Mouse (Mus musculus): Measurements from ENCODE around the gene Wdr18.

The Wdr18 gene

DNA sequence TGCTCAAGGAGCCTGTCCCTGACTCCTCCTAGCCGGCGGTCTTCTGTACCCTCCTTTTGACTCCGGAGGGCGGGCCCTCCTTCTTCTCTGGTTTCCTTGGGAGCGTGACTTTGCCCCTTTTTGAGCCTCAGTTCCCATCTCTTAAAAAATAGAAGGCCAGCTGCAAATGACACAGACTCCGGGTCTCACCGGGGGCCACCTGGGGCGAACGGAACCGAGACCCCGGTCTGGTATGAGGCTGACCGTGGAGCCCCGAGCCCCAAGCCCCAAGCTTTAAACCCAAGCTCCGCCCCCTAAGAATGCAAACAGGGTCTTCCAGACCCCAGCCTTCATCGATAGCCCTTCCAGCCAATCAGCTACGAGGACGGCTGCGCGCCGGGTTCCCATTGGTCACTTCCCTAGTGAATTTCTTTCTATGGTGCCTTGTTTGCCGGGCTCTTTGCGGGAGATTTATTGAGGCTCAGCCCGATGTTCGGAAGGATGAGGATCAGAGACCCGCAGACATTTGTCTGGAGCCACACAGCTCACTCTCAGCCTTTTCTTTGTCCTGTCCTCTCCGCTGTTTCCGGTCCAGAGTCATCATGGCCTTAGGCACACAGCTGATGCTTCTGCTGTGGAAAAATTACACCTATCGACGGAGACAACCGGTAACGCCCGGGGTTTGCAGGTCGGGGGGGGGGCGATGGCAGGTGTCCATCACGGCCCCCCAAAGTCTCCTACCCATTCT is 37.2 kb downstream of the Wdr18 start:
- DNase-seq (ENCODE audit: low spot score), result peak; percentile 74

DNA sequence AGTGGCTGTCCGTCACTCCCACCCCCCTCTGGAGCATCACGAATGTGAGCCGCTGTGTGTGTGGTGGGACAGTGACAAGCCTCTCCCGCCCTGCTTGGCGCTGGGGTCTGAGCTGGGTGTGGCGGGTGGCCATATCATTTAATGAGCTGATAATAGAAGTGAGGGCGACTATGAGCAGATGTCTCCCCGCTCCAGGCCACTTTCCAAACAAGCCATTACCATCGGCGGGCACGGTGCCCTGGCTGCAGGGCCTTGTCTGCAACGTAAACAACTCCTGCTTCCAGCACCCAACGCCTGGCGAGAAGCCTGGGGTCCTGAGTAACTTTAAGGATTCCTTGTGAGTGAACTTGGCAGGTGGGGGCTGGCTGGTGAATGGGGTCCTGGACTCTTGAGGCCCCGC is 37.9 kb downstream of the Wdr18 start:
- DNase-seq (ENCODE audit: low spot score), result no peak

DNA sequence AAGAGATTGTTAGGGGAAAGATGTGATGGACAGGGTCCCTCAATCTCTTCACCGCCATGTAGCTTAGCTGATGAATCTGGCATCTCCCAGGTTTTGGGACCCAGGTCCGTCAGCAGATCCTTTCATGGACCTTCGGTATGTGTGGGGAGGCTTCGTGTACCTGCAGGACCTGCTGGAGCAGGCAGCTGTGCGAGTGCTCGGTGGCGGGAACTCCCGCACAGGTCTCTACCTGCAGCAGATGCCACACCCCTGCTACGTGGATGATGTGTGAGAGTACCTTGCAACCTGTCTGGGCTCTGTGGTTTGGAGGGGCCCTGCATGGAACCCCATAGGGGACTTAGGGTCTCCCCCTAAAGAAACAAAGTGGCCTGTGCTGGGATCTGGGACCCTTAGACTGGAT is 42.0 kb downstream of the Wdr18 start:
- no peak for DNase-seq (ENCODE audit: low spot score)

DNA sequence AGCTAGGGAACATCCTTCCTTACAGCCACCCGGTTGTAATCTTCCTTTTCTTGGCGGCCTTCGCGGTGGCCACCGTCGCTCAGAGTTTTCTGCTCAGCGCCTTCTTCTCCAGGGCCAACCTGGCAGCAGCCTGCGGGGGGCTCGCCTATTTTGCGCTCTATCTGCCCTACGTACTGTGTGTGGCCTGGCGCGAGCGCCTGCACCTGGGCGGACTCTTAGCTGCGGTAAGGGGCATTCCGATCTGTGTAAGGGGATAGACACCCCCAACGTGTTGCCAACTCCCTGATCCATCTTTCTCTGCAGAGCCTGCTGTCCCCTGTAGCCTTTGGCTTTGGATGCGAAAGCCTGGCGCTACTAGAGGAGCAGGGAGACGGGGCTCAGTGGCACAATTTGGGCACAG is 42.9 kb downstream of the Wdr18 start:
- no peak for DNase-seq (ENCODE audit: low spot score)

DNA sequence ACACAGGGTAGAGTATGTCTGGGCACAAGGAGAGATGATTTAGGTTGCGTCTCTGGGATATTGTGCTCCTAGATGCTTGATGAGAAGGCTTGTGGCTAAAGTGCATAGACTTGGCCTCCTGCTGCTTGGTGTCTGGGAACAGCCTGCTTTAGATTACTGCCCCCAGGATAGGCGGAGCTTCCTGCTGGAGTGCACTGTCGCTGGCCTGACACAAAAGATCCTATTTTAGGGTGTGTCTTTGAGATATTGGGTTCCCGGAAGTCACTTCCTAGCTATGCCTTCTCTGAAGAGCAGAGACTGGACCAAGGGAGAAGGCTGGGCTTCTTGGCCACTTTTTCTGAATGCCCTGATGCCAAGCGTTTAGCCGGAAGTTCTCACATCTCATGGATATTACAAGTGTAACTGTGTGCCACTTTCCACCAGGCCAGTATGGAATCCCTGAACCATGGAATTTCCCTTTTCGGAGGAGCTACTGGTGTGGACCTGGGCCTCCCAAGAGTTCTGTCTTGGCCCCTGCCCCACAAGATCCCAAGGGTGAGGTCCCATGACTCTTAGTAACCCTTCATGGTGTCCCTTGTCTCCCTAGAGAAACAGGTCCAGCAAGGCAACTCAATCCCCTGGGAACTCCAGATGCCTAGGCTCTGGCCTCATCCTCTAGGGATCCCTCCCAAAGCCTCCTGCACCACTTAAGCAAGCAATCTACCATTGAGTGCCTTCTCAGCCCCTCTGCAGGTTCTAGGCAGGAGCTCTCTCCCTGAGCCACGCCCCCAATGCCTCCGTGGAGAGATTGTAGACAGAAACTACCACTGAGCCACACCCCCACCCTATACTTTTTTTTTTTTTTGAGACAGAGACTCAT is 43.7 kb downstream of the Wdr18 start:
- DNase-seq (ENCODE audit: low spot score), result no peak

DNA sequence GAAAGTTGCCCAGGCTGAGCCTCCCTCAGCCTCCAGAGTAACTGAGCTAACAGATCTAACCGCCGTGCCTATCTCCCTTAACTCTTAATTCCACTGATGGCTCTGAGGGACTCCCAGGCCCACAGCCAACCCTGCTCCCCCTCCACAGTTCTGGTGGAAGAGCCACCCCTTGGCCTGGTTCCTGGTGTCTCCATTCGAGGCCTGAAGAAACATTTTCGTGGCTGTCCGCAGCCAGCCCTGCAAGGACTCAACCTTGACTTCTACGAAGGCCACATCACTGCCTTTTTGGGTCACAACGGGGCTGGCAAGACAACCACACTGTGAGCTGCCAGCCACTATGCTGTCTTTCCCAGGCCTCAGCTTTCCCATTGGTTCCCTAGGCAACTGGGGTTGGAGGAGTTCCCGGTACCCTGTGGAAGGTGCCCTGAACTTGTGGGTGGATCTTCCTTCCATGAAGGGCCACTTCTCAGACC is 44.3 kb downstream of the Wdr18 start:
- DNase-seq (ENCODE audit: low spot score), result no peak

DNA sequence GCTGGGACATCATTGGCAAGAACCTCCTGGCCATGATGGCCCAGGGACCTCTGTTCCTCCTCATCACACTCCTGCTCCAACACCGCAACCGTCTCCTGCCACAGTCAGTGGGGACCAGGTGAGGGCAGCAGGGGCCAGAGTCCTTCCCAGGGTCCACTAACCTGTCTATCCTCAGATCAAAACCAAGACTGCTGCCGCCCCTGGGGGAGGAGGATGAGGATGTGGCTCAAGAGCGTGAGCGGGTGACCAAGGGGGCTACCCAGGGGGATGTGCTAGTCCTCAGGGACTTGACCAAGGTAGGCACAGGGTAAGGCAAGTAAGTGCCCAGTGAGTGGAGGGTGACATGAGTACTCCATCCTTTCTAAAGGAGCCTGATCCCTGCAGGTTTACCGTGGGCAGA is 51.8 kb downstream of the Wdr18 start:
- no peak for DNase-seq (ENCODE audit: low spot score)

DNA sequence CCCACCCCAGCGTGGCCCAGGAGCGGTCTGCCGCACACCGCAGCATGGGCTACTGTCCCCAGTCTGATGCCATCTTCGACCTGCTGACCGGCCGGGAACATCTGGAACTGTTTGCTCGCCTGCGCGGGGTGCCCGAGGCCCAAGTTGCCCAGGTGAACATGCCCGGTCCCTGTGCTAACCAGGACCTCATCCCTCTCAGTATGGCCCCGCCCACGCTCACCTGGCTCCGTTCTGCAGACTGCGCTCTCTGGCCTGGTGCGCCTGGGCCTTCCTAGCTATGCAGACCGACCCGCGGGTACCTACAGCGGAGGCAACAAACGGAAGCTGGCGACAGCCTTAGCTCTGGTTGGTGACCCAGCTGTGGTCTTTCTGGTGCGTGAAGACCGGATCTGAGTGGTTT is 53.7 kb downstream of the Wdr18 start:
- DNase-seq (ENCODE audit: low spot score), result no peak

DNA sequence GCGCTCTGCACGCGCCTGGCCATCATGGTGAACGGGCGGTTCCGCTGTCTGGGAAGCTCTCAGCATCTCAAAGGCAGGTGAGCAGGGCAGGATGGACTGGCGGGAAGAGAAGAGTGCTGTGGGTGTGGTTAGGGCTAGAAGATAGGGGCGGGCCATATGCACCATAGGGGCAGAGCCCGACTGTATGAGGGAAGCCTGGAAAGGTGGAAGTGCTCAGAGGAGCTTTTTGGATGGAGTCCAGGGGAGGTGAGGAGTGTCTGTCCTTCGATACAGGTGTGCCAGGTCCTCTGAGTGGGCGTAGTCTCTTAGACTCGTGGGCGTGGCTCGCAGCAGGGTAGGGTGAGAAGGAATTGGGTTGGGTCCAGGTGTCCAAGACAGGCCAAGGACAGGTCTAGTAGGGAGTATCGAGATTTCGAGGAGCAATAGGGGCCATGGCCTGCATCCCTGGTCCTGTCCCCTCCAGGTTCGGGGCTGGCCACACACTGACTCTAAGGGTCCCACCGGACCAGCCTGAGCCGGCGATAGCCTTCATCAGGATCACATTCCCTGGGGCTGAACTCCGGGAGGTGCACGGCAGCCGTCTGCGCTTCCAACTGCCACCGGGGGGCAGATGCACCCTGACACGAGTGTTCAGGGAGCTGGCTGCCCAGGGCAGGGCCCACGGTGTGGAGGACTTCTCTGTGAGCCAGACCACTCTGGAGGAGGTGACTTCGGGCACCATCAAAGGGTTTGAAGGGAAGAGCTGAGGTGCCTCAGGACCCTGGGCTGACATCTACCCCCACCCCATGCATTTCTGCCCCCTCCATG is 54.7 kb downstream of the Wdr18 start:
- no peak for DNase-seq (ENCODE audit: low spot score)

DNA sequence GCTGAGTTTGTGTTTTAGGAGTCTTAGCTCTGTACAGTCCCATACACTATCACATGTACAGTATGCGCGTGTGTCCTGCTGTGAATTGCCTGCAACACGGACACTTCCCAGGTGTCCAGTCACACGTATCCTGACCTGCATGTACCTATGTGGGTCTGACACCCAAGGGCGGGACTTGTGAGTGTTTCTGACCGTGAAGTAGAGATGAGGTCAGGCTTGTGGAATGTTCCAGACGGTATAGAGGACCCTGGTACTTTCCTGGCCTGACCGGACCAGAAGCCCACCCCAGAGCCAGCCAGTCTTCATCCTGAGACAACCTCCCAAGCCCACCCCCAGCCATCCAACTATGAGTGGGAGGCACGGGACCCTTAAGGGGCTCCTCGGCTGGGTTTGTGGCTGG is 55.6 kb downstream of the Wdr18 start:
- no peak for DNase-seq (ENCODE audit: low spot score)

DNA sequence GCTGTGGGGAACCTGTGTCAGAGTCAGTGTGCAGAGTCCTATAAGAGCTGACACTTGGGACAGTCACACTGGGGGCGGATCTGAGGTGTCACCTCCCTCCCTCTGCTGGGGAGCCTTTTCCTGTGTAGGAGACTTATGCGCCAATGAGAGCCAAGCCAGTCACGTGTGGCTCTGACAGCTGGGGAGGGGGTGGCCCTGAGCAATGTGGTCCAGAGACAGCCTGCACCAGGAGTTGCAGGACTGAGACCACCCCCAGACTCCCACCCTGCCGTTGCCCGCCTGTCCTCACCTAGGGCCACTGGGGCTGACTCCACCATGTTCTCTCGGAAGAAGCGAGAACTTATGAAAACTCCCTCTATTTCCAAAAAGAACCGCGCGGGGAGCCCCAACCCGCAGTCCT is 56.6 kb downstream of the Wdr18 start, which contains the start of gene Arhgap45:
Gene Arhgap45 (plus strand): TSS at position 143 of the 400 bp plus-strand sequence.
- no peak for DNase-seq (ENCODE audit: low spot score)

DNA sequence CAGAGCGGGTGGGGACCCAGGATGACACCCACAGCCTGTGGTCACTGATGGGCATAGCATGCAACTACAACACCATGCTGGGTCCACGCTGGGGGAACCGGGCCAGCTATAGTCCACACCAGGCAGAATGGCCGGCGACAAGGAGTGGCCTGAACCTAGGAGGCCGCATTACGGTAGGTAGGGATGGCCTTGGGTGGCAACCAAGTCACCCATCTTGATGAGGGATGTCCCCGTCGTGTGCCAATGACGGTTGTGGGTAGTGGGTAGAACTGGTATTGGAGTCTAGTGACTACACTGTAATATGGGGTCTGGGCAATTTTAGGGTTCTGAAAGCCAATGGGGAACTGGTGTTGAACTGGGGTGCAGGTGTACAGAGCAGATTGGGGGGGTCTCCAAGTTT is 57.0 kb downstream of the Wdr18 start:
- no peak for DNase-seq (ENCODE audit: low spot score)

DNA sequence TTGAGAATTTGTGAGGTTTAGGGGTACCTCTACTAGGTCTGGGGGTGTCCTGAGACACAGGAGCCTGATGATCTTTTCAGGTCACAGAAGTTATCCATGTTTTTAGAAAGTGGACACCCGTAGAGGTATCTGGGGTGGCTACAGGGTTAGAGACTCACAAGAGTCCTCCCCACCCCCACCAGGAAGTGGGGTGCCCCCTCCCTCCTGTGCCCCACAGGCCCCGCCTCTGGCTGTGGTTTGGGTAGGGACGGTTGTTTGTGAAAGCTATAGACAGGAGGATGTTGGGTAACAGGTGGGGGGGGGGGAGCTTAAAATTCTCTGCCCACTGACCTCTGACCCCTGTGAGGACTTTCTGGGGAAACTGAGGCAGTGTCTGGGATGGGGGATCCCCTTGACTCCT is 57.4 kb downstream of the Wdr18 start:
- no peak for DNase-seq (ENCODE audit: low spot score)

DNA sequence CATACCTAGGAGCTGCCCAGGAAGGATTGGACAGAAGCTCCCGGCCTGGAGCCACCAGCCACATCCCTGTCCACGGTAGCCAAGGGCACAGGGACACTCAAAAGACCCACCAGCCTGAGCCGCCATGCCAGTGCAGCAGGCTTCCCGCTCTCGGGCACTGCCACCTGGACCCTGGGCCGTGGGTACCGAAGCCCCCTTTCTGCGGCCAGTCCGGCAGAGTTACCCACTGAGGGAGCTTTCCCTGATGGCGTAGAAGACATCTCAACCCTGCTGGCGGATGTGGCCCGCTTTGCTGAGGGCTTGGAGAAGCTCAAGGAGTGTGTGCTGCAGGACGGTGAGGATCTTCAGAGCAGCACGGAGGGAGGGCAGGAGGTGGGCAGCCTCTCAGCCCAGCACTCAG is 57.8 kb downstream of the Wdr18 start:
- no peak for DNase-seq (ENCODE audit: low spot score)

DNA sequence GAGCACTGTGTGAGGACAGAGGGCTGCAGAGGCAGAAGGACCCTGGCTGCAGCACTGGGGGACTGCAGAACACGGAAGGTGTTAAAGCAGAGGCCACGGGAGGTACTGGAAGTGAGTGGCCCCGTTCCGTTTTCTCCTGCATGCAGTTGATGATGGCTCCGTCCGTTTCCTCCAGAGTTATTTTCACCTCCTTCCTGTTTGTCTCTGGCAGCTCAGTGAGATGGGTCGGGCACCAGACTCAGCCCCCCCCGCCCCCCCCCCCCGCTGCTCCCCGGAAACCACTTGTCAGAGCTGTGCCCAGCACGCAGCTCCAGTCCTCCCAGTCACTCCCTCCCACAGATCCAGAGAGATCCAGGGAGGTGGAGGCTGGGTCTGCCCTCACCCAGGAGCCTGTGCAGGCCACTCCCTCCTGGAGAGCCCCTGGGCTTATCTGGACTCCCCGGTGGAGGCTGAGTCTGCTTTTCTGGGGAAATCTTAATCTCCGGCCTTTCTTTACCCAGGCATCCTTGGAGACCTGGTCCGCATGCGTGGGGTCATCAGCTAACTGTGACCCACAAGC is 58.9 kb downstream of the Wdr18 start:
- DNase-seq (ENCODE audit: low spot score), result no peak

DNA sequence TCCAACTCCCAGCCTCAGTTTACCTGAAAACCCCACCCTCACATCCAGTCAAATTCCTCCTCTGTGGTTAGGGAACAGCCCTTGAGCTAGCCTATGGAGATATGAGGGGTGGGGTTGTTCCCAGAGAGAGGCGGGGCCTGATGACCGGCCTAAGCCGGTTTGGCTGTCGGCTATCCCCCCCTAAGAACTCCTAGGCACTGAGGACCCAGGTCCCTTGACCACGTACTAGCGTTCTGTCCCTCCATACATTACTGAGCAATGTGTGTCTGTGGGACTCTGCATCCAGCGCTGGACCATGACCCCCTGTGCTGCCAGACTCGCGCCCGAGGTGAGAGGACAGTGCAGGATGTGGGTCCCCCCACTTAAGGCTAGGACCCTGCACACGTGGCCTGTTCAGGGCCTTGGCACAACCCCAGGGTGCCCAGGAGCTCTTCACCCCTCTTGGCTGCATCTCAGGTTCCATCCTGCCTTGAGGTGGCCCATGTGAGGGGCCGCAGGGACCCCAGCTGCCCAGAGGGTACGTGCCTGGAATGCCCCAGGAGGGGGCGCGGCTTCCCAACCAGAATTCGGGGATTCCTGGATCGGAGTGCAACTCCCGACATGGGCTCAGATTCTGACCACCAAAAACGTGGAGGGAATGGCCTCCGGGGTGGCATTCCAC is 59.6 kb downstream of the Wdr18 start:
- no peak for DNase-seq (ENCODE audit: low spot score)

All from testis, postnatal 10 days (tissue).